Mouse (Mus musculus) limb, embryonic 15.5 days (tissue): ENCODE measurements at regions not wholly inside any gene's neighbourhood (a gene's known extent, or its start where the extent isn't known, plus 50 kb on each side); places are given as distances from the start of the nearest gene placed in this dataset.
A peak's percentile ranks its signal among the peaks of the same experiment; 100 is the strongest.

ENCODE experiments used
- ATAC-seq: fragments of 200-750 bp; cut with Nextera tagmentation; 2 replicates; pipeline ENCODE4 v1.8.0; 2017; ENCODE audit warnings: low read depth, moderate TSS enrichment; ENCODE audit not compliant: insufficient number of reproducible peaks, low FRiP score, low TSS enrichment
- H3K27ac ChIP-seq: fragments of 300-500 bp; sonication (generic); 2 replicates; pipeline ENCODE4 v1.5.1; 2015; ENCODE audit warnings: moderate library complexity, mild to moderate bottlenecking, inconsistent platforms
- H3K27me3 ChIP-seq: fragments of 300-500 bp; sonication (generic); 2 replicates; pipeline ENCODE4 v1.6.1; 2015; ENCODE audit warnings: inconsistent platforms
- H3K36me3 ChIP-seq: fragments of 300-500 bp; sonication (generic); 2 replicates; pipeline ENCODE4 v1.6.1; 2015; ENCODE audit warnings: inconsistent platforms
- H3K4me1 ChIP-seq: fragments of 300-500 bp; sonication (generic); 2 replicates; pipeline ENCODE4 v1.6.1; 2015; ENCODE audit warnings: inconsistent platforms
- H3K4me2 ChIP-seq: fragments of 300-500 bp; sonication (generic); 2 replicates; pipeline ENCODE4 v1.6.1; 2015; ENCODE audit warnings: mild to moderate bottlenecking, inconsistent platforms
- H3K4me3 ChIP-seq: fragments of 300-500 bp; sonication (generic); 2 replicates; pipeline ENCODE4 v1.5.1; 2015; ENCODE audit warnings: mild to moderate bottlenecking, inconsistent platforms
- H3K9ac ChIP-seq: fragments of 300-500 bp; sonication (generic); 2 replicates; pipeline ENCODE4 v1.6.1; 2015; ENCODE audit warnings: inconsistent platforms
- H3K9me3 ChIP-seq: fragments of 300-500 bp; sonication (generic); 2 replicates; pipeline ENCODE4 v1.6.1; 2016; ENCODE audit warnings: inconsistent platforms
- WGBS: fragments of 180-500 bp; shearing (Covaris S2); methylation state at CpG from one replicate; pipeline ENCODE4 v1.1.7; 2015; 5-methylcytosine and 5-hydroxymethylcytosine counted together

DNA sequence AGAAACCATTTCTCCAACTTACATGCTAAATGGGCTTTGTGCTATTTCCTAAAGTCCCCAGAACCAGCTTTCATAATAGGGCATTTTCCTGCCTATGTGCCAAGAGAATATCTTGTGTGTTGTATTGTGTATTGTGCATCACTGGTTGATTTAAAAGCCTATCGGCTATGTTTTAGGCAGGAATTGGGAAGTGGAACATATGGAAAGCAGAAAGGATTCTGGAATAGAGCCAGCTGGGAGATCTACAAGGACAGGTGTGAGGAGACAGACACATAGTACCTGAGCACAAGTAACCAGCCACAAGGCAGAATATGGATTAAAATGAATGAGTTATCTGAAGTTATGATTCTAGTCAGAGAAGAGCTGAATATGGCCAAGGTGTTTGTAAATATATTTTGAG lies 236.0 kb downstream of the 1190002N15Rik start:
- Histone ChIP-seq H3K4me1 (peaks cover 4% of the 10 kb centered on the region; the same call in 1 of the 2 replicates), H3K4me3 (no peak overlapping the region), H3K4me2 (no peak overlapping the region), H3K27ac (no peak overlapping the region), H3K27me3 (no peaks in the 10 kb centered on the region), H3K9ac (no peak overlapping the region), H3K36me3 (no peaks in the 10 kb centered on the region), H3K9me3 (no peaks in the 10 kb centered on the region)
- no peak for ATAC-seq
- 74% methylated on average over 1 of the region's 1 CpGs for WGBS

DNA sequence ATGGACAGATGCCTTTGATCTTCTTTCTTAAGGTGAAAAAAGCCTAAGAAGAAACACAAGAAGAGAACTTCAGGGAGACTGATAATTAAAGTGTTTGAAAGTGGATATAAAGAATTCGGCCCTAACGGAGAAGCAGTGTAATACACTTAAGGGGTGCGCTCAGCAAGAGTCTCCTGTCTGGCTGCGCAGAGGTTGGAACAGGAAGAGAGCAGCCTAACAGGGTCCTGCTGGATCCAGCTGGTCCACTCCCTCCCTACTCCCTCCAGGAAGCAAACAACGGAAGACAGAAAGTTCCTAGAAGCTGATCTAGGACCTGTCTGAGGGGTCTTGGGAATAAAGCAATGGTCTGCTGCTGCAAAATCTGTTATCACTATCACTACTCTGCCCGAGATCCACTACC lies 242.4 kb downstream of the 1190002N15Rik start:
- Histone ChIP-seq H3K4me2 (no peak overlapping the region), H3K36me3 (no peaks in the 10 kb centered on the region), H3K4me1 (peaks cover 4% of the 10 kb centered on the region; the same call in 1 of the 2 replicates), H3K9ac (no peak overlapping the region), H3K27ac (no peak overlapping the region), H3K27me3 (no peaks in the 10 kb centered on the region), H3K9me3 (no peaks in the 10 kb centered on the region), H3K4me3 (no peak overlapping the region)
- WGBS: 78% methylated on average over 6 of the region's 6 CpGs
- no peak for ATAC-seq

DNA sequence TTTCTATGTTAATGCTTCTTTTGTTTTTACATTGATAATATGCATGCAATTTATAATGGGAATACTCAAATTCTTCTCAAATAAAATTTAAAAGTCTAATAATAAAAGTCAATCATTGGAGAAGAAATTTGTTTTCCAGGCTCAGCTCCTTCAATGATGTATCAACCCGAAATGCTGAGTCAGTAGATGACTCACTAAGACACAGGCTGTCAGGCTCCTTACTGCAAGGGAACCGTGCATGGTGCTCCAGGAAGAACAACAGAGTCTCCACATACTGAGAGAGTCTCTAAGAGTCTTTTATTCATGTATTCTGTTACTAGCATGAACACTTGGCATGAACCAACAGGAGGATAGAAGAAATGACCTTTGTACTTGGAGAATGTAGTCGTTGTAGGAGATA lies 245.7 kb downstream of the 1190002N15Rik start:
- no peak overlapping the region for H3K4me2 ChIP-seq
- no peak for ATAC-seq
- no peak overlapping the region for H3K4me3 ChIP-seq
- no peak overlapping the region for H3K9ac ChIP-seq
- no peaks in the 10 kb centered on the region for H3K9me3 ChIP-seq
- H3K27ac ChIP-seq: no peak overlapping the region
- no peaks in the 10 kb centered on the region for H3K4me1 ChIP-seq
- no peaks in the 10 kb centered on the region for H3K27me3 ChIP-seq
- no peaks in the 10 kb centered on the region for H3K36me3 ChIP-seq
- 76% methylated on average over 3 of the region's 3 CpGs for WGBS

DNA sequence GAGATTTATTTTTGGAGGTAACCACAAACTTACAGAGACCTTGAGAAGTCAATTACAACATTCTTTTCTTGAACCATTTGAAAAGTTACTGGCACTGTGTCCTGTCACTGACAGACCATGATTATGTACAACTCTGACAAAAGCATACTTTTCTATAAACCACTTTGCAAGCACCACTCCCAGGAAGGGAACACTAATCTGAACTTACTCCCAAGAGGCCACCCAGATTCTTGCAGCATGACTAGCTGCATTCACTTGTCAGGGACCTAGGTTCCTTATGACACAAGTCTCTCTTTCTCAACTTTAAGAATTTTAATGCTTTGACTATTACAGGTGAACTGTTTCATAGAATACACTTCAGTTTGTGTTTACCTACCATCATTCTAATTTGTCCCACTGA lies 248.3 kb downstream of the 1190002N15Rik start:
- Histone ChIP-seq H3K4me2 (no peak overlapping the region), H3K27me3 (no peaks in the 10 kb centered on the region), H3K36me3 (no peaks in the 10 kb centered on the region), H3K9ac (no peak overlapping the region), H3K4me1 (no peaks in the 10 kb centered on the region), H3K27ac (no peak overlapping the region), H3K4me3 (no peak overlapping the region), H3K9me3 (no peaks in the 10 kb centered on the region)
- no peak for ATAC-seq

DNA sequence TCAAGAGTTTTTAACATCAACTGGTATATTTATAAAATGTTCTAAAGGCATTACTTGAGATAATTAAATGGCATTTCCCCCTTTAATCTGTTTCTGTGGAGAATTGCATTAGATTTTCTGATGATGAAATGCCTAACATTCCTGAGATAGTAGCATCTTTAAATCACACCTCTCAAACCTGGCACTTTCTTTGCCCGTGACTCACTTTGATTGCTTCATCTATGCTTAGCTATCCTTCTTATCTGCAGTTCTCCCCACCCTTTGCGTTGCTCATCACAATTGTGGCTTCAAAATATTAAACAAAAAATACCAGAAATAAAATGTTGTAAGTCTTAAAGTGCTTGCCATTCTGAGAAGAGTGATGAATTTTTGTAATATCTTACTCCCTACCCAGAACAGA lies 250.3 kb downstream of the 1190002N15Rik start:
- 76% methylated on average over 2 of the region's 2 CpGs for WGBS
- Histone ChIP-seq H3K4me1 (no peaks in the 10 kb centered on the region), H3K4me3 (no peak overlapping the region), H3K9me3 (no peaks in the 10 kb centered on the region), H3K27ac (no peak overlapping the region), H3K27me3 (no peaks in the 10 kb centered on the region), H3K4me2 (no peak overlapping the region), H3K36me3 (no peaks in the 10 kb centered on the region), H3K9ac (no peak overlapping the region)
- ATAC-seq: no peak

DNA sequence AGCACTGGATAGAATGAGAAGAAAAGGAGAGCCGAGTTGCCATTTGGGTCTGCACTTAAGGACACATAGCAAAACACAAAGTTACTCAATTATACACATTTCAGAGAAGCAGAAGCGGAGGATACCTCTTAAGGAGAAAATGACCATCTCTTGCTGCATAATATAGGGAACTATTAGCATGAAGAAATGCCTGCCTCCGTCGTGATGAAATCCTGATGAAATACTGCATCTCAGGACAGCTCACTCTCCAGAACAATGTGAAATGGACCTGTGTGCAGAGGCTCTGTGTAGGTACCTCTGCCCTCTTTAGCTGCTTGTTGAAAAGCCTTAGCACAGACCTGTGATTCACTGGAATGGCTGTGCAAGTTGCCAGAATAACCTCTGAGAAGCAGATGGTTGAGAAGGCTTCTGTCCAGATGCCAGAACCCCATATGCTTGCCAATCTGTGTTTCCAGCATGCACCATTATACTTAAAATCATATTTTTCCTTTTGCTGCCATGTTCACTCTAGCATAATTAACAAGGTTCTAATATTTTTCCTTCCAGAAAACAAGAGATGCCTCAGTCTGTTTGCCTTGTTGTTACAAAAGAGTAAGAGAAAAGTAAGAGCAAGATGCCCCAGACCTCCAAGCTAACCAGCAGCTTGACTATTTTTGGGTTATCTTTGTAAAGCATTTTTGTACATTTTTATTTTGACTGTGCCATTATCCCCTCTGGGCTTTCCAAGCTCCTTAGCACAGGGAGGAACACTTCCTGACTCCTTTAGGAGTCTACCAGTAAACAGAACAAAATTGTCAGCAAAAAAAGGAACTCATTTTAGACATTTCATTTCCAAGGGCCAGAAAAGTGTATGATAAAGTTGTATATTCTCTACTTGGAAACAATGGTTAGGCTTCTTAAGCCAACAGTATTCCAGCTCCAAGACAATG lies 259.0 kb downstream of the 1190002N15Rik start:
- no peak overlapping the region for H3K9ac ChIP-seq
- WGBS: 78% methylated on average over 4 of the region's 4 CpGs
- no peaks in the 10 kb centered on the region for H3K4me1 ChIP-seq
- no peaks in the 10 kb centered on the region for H3K27me3 ChIP-seq
- no peak overlapping the region for H3K27ac ChIP-seq
- no peaks in the 10 kb centered on the region for H3K36me3 ChIP-seq
- no peak for ATAC-seq
- no peak overlapping the region for H3K4me2 ChIP-seq
- no peak overlapping the region for H3K4me3 ChIP-seq
- H3K9me3 ChIP-seq: no peaks in the 10 kb centered on the region

DNA sequence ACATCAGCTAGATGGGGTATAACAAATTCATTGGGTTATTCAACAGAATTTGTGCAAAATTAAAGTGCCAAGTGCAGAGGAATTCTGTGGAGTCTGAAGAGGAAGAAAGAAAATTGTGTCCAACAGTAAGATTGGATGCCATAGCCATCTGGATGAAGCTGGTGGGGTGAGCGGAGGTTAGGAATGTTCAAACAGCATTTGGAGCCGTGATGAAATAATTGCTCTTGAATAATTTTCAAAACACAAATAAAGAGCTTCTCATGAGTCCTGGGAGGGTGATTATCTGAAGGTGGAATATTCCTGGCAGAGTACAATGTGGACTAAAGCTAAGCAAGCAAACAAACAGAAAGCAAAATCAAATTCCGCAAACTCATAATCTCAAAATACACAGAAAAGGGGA lies 260.8 kb downstream of the 1190002N15Rik start:
- no peaks in the 10 kb centered on the region for H3K27me3 ChIP-seq
- no peaks in the 10 kb centered on the region for H3K9me3 ChIP-seq
- no peak overlapping the region for H3K4me3 ChIP-seq
- H3K27ac ChIP-seq: no peak overlapping the region
- WGBS: 82% methylated on average over 3 of the region's 3 CpGs
- no peak overlapping the region for H3K9ac ChIP-seq
- no peaks in the 10 kb centered on the region for H3K36me3 ChIP-seq
- H3K4me2 ChIP-seq: no peak overlapping the region
- ATAC-seq: no peak
- H3K4me1 ChIP-seq: no peaks in the 10 kb centered on the region

DNA sequence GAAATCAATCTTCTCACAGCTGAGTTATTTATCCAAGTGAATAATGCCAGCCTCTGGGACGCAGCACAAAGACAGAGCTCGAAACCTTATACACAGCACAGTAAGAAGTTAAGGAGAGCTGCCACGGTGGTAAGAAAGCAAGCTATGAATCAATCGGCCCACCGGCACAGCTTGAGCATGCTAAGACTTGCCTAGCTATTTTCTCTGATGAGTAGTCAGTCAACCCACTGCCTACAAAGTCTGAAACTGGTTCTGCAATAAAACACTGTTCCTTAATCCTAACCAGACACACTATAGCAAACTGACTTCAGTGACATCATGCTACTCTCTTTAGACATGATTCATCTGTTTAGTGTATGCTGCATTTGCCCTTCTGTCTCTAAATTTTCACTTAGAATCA lies 268.7 kb downstream of the 1190002N15Rik start:
- ATAC-seq: 0 out of 2 replicates have a peak, but pooled peaks have one; percentile 61
- Histone ChIP-seq H3K27me3 (no peaks in the 10 kb centered on the region), H3K9me3 (no peaks in the 10 kb centered on the region), H3K4me1 (no peaks in the 10 kb centered on the region), H3K4me3 (no peak overlapping the region), H3K36me3 (no peaks in the 10 kb centered on the region), H3K9ac (no peak overlapping the region), H3K27ac (no peak overlapping the region), H3K4me2 (no peak overlapping the region)
- 41% methylated on average over 5 of the region's 5 CpGs for WGBS

DNA sequence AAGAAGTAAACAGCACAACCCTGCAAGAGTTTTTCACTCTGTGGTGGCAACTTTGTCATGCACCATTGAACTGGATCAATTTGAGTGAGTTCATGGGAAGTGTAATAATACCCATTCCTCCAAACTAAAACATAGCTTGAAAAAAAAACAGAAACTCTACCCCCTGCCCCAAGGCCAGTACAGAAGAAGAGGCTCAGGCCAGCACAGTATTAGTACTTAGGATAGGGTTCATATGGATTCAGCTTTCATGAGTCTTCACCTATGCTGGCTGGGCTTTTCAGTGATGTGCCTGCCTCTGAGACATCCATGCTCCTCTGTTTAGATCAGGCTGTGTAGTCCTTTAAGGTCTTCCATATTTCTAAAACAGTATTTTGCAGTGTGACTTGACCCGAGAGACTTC lies 270.6 kb downstream of the 1190002N15Rik start:
- no peak overlapping the region for H3K9ac ChIP-seq
- H3K4me2 ChIP-seq: no peak overlapping the region
- H3K27me3 ChIP-seq: no peaks in the 10 kb centered on the region
- 92% methylated on average over 1 of the region's 1 CpGs for WGBS
- H3K4me1 ChIP-seq: no peaks in the 10 kb centered on the region
- H3K36me3 ChIP-seq: no peaks in the 10 kb centered on the region
- H3K4me3 ChIP-seq: no peak overlapping the region
- ATAC-seq: no peak
- no peaks in the 10 kb centered on the region for H3K9me3 ChIP-seq
- H3K27ac ChIP-seq: no peak overlapping the region

DNA sequence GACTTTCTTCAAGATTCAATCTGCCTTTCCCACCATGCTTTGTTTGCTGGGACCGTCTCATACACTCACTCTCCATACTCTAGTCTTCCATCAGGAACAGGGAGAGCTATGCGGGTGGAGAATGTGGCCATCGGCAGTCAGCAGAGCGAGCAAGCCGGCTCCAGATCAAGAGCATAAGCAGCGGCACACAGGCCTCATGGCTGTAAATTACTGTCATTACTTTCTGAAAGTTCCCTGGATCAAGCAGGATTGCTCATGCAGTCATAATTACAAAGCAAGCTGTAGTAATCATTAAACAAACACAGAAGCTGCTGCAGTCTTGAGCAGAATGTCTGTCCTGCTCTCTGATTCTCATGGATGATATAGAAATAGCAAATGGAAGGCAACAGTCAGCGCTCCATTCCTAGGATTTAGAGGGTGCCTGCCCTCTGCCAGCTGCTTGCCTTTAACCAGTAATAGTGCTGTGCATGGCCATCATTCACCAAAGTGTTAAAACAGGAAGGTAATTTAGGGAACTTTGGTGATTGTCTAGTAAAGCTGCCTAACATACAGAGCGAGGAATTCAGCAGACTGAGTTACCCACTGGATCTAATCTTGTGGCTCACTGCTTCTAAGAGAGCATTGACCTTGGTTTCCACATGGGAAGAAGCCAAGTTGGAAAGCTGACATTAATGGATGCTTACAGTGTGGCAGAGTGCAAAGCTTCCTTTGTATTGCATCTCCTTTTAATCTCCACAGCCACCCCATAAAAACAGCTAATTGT lies 298.2 kb downstream of the 1190002N15Rik start:
- peaks cover 5% of the 10 kb centered on the region; the same call in 1 of the 2 replicates for H3K4me1 ChIP-seq
- no peaks in the 10 kb centered on the region for H3K27me3 ChIP-seq
- H3K4me2 ChIP-seq: no peak overlapping the region
- peak overlapping the region; percentile 61 for H3K27ac ChIP-seq
- WGBS: 29% methylated on average over 8 of the region's 8 CpGs
- no peak for ATAC-seq
- no peaks in the 10 kb centered on the region for H3K9me3 ChIP-seq
- H3K9ac ChIP-seq: no peak overlapping the region
- H3K36me3 ChIP-seq: no peaks in the 10 kb centered on the region
- no peak overlapping the region for H3K4me3 ChIP-seq

DNA sequence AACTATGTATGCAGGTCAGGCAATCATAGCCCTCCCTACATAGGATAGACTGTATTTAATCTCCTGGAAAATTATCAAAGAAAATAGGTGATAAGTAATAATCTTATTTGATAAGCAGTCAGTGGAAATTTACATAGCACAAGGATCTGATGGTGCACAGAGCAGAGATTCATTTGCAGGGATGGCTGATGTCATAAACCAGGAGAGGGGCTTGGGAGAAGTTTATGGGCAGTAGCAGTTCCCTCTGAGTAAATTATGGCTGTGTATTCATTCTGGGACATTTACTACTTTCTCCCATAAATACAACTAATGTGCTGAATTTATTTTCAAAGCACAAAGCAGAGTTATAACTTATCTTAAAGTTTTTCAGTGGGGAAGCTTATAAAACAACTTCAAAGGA lies 299.3 kb downstream of the 1190002N15Rik start:
- no peak overlapping the region for H3K27ac ChIP-seq
- no peak overlapping the region for H3K4me3 ChIP-seq
- ATAC-seq: no peak
- no peak overlapping the region for H3K9ac ChIP-seq
- peaks cover 5% of the 10 kb centered on the region; the same call in 1 of the 2 replicates for H3K4me1 ChIP-seq
- no peaks in the 10 kb centered on the region for H3K36me3 ChIP-seq
- H3K4me2 ChIP-seq: no peak overlapping the region
- no peaks in the 10 kb centered on the region for H3K27me3 ChIP-seq
- no peaks in the 10 kb centered on the region for H3K9me3 ChIP-seq

DNA sequence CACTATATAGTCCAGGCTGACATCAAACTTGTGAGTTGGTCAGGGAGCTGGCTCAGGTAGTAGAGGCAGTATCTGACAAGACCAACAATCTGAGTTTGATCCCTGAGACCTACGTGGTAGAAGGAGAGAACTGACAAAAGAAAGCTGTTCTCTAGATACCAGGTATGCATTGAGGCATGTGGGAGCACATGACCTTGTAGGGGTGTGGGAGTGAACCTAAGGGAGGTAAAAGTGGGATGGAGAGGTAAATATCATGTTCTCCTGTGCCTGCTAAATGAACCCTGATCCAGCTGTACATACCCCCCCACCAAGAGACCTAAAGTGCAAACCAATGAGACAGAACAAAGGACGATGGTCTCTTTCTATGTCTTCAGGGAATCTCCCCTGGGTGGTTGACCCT lies 308.3 kb downstream of the 1190002N15Rik start:
- H3K4me1 ChIP-seq: no peaks in the 10 kb centered on the region
- no peak overlapping the region for H3K4me3 ChIP-seq
- H3K9me3 ChIP-seq: no peaks in the 10 kb centered on the region
- WGBS: 81% methylated on average over 2 of the region's 2 CpGs
- ATAC-seq: no peak
- H3K27me3 ChIP-seq: no peaks in the 10 kb centered on the region
- no peak overlapping the region for H3K9ac ChIP-seq
- no peak overlapping the region for H3K27ac ChIP-seq
- H3K36me3 ChIP-seq: no peaks in the 10 kb centered on the region
- no peak overlapping the region for H3K4me2 ChIP-seq
